Comparison of ENCODE assay signal across 9 mouse cellular contexts in the genomic region with DNA sequence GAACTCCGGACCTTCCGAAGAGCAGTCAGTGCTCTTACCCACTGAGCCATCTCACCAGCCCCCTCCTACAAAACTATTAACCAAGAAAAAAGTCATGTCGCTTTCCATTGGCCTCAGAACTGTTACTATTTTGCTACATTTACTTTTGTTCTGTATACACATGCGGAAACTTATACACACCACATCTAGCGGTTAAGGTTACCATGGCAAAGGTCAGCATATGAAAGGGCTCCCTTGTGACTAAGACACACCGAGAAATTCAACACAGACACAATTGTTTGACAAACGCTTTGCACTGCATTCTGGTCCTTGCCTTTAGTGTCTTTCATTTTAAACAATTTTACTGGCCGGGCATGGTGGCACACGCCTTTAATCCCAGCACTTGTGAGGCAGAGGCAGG. TPM values are rescaled to one million over a fixed set of nuclear protein-coding genes. Genes with fewer than 3 reads are reported as not detected.
DNase-seq lines count a peak whose midpoint lies in the region; ATAC-seq and TF ChIP-seq lines count a peak whose summit lies in the region.
"Had no signal": no experiment of that assay in that cellular context is flagged by ENCODE, and none has a peak within 500 bp of the region (broad histone marks: within the 10 kb centered on the region; RNA-seq: fewer than 3 reads in every experiment).

No protein-coding gene starts in this region.

- no peak for TF ChIP-seq CTCF in lung, adult 2 months (IDR thresholded peaks at IDR 0.05; ENCODE audit: insufficient read depth, low read length)

- no peak overlapping the region for H3ac ChIP-seq in myocyte (ENCODE audit: control insufficient read depth, insufficient read length)

- no peak for TF ChIP-seq POLR2A in lung, adult 2 months (IDR thresholded peaks at IDR 0.05; ENCODE audit: borderline replicate concordance, extremely low read depth, low read depth, low read length)
- no peak for TF ChIP-seq POLR2A in myocyte (IDR thresholded peaks at IDR 0.05; ENCODE audit: insufficient read length, low read depth)

- peaks cover 38% of the 10 kb centered on the region for H3K79me2 ChIP-seq in myocyte (ENCODE audit: control insufficient read depth, insufficient read depth)

- no peak overlapping the region for H3K4me3 ChIP-seq in heart, embryonic 14.5 days (ENCODE audit: control insufficient read depth in 1 of 2, insufficient read depth in 1 of 2, low read depth in 1 of 2, low read length in 2 of 2)
- no peak overlapping the region for H3K4me3 ChIP-seq in heart, embryonic 11.5 days (ENCODE audit: low read depth, low read length)
- H3K4me3 ChIP-seq in lung, embryonic 16.5 days (ENCODE audit: low read length): peak overlapping the region; percentile 89; the same call in 1 of the 2 replicates
- no peak overlapping the region for H3K4me3 ChIP-seq in lung, adult 2 months (replicated peaks; ENCODE audit: extremely low read depth, low read depth, low read length)
- no peak overlapping the region for H3K4me3 ChIP-seq in embryonic facial prominence, embryonic 13.5 days
- peak overlapping the region; percentile 78 for H3K4me3 ChIP-seq in myocyte

- peak overlapping the region; percentile 81 for H3K4me2 ChIP-seq in heart, embryonic 14.5 days (ENCODE audit: low read length)
- no peak overlapping the region; the same call in 1 of the 2 replicates for H3K4me2 ChIP-seq in heart, embryonic 11.5 days
- H3K4me2 ChIP-seq in lung, embryonic 16.5 days (ENCODE audit: low read depth, low read length): peak overlapping the region; percentile 76; the same call in 1 of the 2 replicates
- H3K4me2 ChIP-seq in embryonic facial prominence, embryonic 13.5 days: peak overlapping the region; percentile 71
- peak overlapping the region; percentile 97 for H3K4me2 ChIP-seq in myocyte (ENCODE audit: low read depth)

- H3K9ac ChIP-seq in heart, embryonic 14.5 days (ENCODE audit: low read length): no peak overlapping the region
- no peak overlapping the region for H3K9ac ChIP-seq in heart, embryonic 11.5 days (ENCODE audit: low read depth, low read length)
- peak overlapping the region; percentile 91; the same call in 1 of the 2 replicates for H3K9ac ChIP-seq in lung, embryonic 16.5 days (ENCODE audit: low read length)
- no peak overlapping the region for H3K9ac ChIP-seq in embryonic facial prominence, embryonic 13.5 days

- no peak for ATAC-seq in heart, embryonic 14.5 days (ENCODE audit: insufficient number of reproducible peaks, insufficient read depth, low FRiP score, low read depth)
- no peak for ATAC-seq in heart, embryonic 11.5 days (replicated peaks; ENCODE audit: insufficient number of reproducible peaks, low FRiP score, low TSS enrichment)
- no peak for ATAC-seq in lung, embryonic 16.5 days (ENCODE audit: low read depth)
- ATAC-seq in embryonic facial prominence, embryonic 13.5 days (ENCODE audit: insufficient number of reproducible peaks, insufficient read depth, low FRiP score, low TSS enrichment, low read depth): no peak

- no peak overlapping the region for H3K27ac ChIP-seq in heart, embryonic 14.5 days (replicated peaks in 1 of 2; ENCODE audit: control insufficient read depth in 1 of 2, insufficient read depth in 1 of 2, low read depth in 2 of 2, low read length in 2 of 2)
- H3K27ac ChIP-seq in heart, embryonic 11.5 days (ENCODE audit: low read depth, low read length): no peak overlapping the region
- H3K27ac ChIP-seq in lung, embryonic 16.5 days (ENCODE audit: low read length): no peak overlapping the region
- no peak overlapping the region for H3K27ac ChIP-seq in embryonic facial prominence, embryonic 13.5 days

- no peaks in the 10 kb centered on the region for H3K9me3 ChIP-seq in heart, embryonic 14.5 days (ENCODE audit: control insufficient read depth, low read length)
- H3K9me3 ChIP-seq in heart, embryonic 11.5 days (replicated peaks; ENCODE audit: control insufficient read depth, low read length): no peaks in the 10 kb centered on the region
- no peaks in the 10 kb centered on the region for H3K9me3 ChIP-seq in lung, embryonic 16.5 days (ENCODE audit: control insufficient read depth, low read length)
- no peaks in the 10 kb centered on the region for H3K9me3 ChIP-seq in embryonic facial prominence, embryonic 13.5 days
- H3K9me3 ChIP-seq: G1E had no signal

- peaks cover 6 to 34% of the 10 kb centered on the region in 2 experiments for H3K4me1 ChIP-seq in heart, embryonic 14.5 days (ENCODE audit: control insufficient read depth in 2 of 2, insufficient read depth in 2 of 2, low read length in 2 of 2)
- peaks cover 24% of the 10 kb centered on the region for H3K4me1 ChIP-seq in heart, embryonic 11.5 days (ENCODE audit: control insufficient read depth, insufficient read depth, low read length)
- peaks cover 26% of the 10 kb centered on the region for H3K4me1 ChIP-seq in lung, embryonic 16.5 days (replicated peaks; ENCODE audit: control insufficient read depth, insufficient read depth, low read length)
- peaks cover 13% of the 10 kb centered on the region for H3K4me1 ChIP-seq in lung, adult 2 months (ENCODE audit: control insufficient read depth, insufficient read depth, low read length)
- H3K4me1 ChIP-seq in embryonic facial prominence, embryonic 13.5 days: peaks cover 33% of the 10 kb centered on the region

- H3K27me3 ChIP-seq in heart, embryonic 14.5 days (ENCODE audit: control insufficient read depth, insufficient read depth, low read length): no peaks in the 10 kb centered on the region
- no peaks in the 10 kb centered on the region for H3K27me3 ChIP-seq in heart, embryonic 11.5 days (ENCODE audit: control insufficient read depth, insufficient read depth, low read length)
- H3K27me3 ChIP-seq in lung, embryonic 16.5 days (ENCODE audit: control insufficient read depth, insufficient read depth, low read depth, low read length): no peaks in the 10 kb centered on the region
- H3K27me3 ChIP-seq in embryonic facial prominence, embryonic 13.5 days: no peaks in the 10 kb centered on the region
- H3K27me3 ChIP-seq in myocyte (ENCODE audit: control insufficient read depth, insufficient read depth, insufficient read length): no peaks in the 10 kb centered on the region

- WGBS in heart, embryonic 14.5 days: 92% methylated on average over 9 of the region's 9 CpGs
- WGBS in heart, embryonic 11.5 days (ENCODE audit: insufficient replicate concordance): 89% methylated on average over 9 of the region's 9 CpGs
- WGBS in lung, embryonic 16.5 days: 79% methylated on average over 9 of the region's 9 CpGs
- 82% methylated on average over 9 of the region's 9 CpGs for WGBS in lung, adult 2 months
- WGBS in embryonic facial prominence, embryonic 13.5 days: 74% methylated on average over 9 of the region's 9 CpGs

- DNase-seq in lung, adult 2 months: no peak
- DNase-seq in cerebellum, postnatal 10 days: no peak
- DNase-seq: gastrocnemius, postnatal 10 days had no signal

- no peaks in the 10 kb centered on the region for H3K36me3 ChIP-seq in heart, embryonic 14.5 days (ENCODE audit: control insufficient read depth, insufficient read depth, low read length)
- H3K36me3 ChIP-seq in heart, embryonic 11.5 days (ENCODE audit: control insufficient read depth, insufficient read depth, low read length): no peaks in the 10 kb centered on the region
- H3K36me3 ChIP-seq in lung, embryonic 16.5 days (ENCODE audit: control insufficient read depth, insufficient read depth, low read length): no peaks in the 10 kb centered on the region
- no peaks in the 10 kb centered on the region for H3K36me3 ChIP-seq in embryonic facial prominence, embryonic 13.5 days
- H3K36me3 ChIP-seq in myocyte (ENCODE audit: control insufficient read depth, insufficient read depth): no peaks in the 10 kb centered on the region

TF ChIP-seq in myocyte, 11 proteins besides CTCF, POLR2A, EP300 and RAD21:
- TF ChIP-seq E2F4 (IDR thresholded peaks at IDR 0.05; ENCODE audit: insufficient read depth) (no peak), USF1 (IDR thresholded peaks at IDR 0.05; ENCODE audit: low read depth) (no peak), CEBPB (IDR thresholded peaks at IDR 0.05; ENCODE audit: insufficient read depth, poor library complexity, severe bottlenecking) (no peak), SRF (IDR thresholded peaks at IDR 0.05; ENCODE audit: control insufficient read depth, insufficient read length, low read depth) (no peak), TCF3 (IDR thresholded peaks at IDR 0.05; ENCODE audit: insufficient read length, low read depth) (no peak)

RNA-seq across cellular contexts. Expression of a gene that starts 1.9 kb away (rescaled TPM):
- polyA plus RNA-seq in heart, embryonic 14.5 days (2014; fragmentation: Nextera tagmentation; extraction: Ambion mirVana): 49.4 and 56.3 TPM in 2 replicates
- 47.4 and 54.6 TPM in 2 replicates for polyA plus RNA-seq in heart, embryonic 11.5 days (2014; fragmentation: Nextera tagmentation; extraction: Ambion mirVana)
- polyA plus RNA-seq in lung, embryonic 16.5 days (2015; fragmentation: Nextera tagmentation; extraction: Ambion mirVana): 57.8 and 68.0 TPM in 2 replicates
- polyA plus RNA-seq in lung, adult 2 months (2012; rRNA removed): 25.8 and 40.7 TPM in 2 replicates
- 49.4 and 53.5 TPM in 2 replicates for polyA plus RNA-seq in embryonic facial prominence, embryonic 13.5 days (2015; fragmentation: Nextera tagmentation; extraction: Ambion mirVana)
- polyA plus RNA-seq in myocyte (2012; fragmentation: generic; extraction: Trizol): 58.3 TPM

RNA-seq across cellular contexts. Expression of a gene that starts 45.1 kb away (rescaled TPM):
- polyA plus RNA-seq in heart, embryonic 14.5 days (2014; fragmentation: Nextera tagmentation; extraction: Ambion mirVana): 12.2 and 12.3 TPM in 2 replicates
- 9.0 and 11.6 TPM in 2 replicates for polyA plus RNA-seq in heart, embryonic 11.5 days (2014; fragmentation: Nextera tagmentation; extraction: Ambion mirVana)
- 8.0 and 9.0 TPM in 2 replicates for polyA plus RNA-seq in lung, embryonic 16.5 days (2015; fragmentation: Nextera tagmentation; extraction: Ambion mirVana)
- polyA plus RNA-seq in lung, adult 2 months (2012; rRNA removed): 26.1 and 32.4 TPM in 2 replicates
- 11.0 and 11.1 TPM in 2 replicates for polyA plus RNA-seq in embryonic facial prominence, embryonic 13.5 days (2015; fragmentation: Nextera tagmentation; extraction: Ambion mirVana)
- polyA plus RNA-seq in myocyte (2012; fragmentation: generic; extraction: Trizol): 20.7 TPM

Comparison
In these comparisons a context has a peak if more than half of its experiments do, and no peak if none do; other contexts are left out.
1. H3K4me3 ChIP-seq: peak in lung, embryonic 16.5 days (single experiment) and myocyte (single experiment); none in heart, embryonic 14.5 days (0 of 2), heart, embryonic 11.5 days (single experiment), lung, adult 2 months (single experiment) and embryonic facial prominence, embryonic 13.5 days (single experiment).